Mouse (Mus musculus) neural tube, embryonic 14.5 days (tissue): ENCODE measurements around the gene Crybg2. TPM values are rescaled to one million over a fixed set of nuclear protein-coding genes. Genes with fewer than 3 reads are reported as not detected.

Experiments used
- ATAC-seq: fragments of 200-750 bp; cut with Nextera tagmentation; 2 replicates; pipeline ENCODE4 v1.8.0; 2017; ENCODE audit warnings: low read depth, mild to moderate bottlenecking, moderate TSS enrichment, moderate library complexity
- H3K27ac ChIP-seq: fragments of 300-500 bp; sonication (generic); 2 replicates; pipeline ENCODE4 v1.5.1; 2014; ENCODE audit warnings: low read depth, mild to moderate bottlenecking, control low read depth, low read length, moderate library complexity, mixed read lengths
- H3K27me3 ChIP-seq: fragments of 300-500 bp; sonication (generic); 2 replicates; pipeline ENCODE4 v1.6.1; 2014; ENCODE audit warnings: low read length; ENCODE audit not compliant: control insufficient read depth, insufficient read depth
- H3K36me3 ChIP-seq: fragments of 300-500 bp; sonication (generic); 2 replicates; pipeline ENCODE4 v1.6.1; 2014; ENCODE audit warnings: low read length, mixed read lengths; ENCODE audit not compliant: control insufficient read depth, insufficient read depth
- H3K4me1 ChIP-seq: fragments of 300-500 bp; sonication (generic); 2 replicates; pipeline ENCODE4 v1.6.1; 2014; ENCODE audit warnings: low read length; ENCODE audit not compliant: control insufficient read depth, insufficient read depth
- H3K4me2 ChIP-seq: fragments of 300-500 bp; sonication (generic); 2 replicates; pipeline ENCODE4 v1.6.1; 2014; ENCODE audit warnings: mild to moderate bottlenecking, low read depth, low read length, control low read depth
- H3K4me3 ChIP-seq: fragments of 300-500 bp; sonication (generic); 2 replicates; pipeline ENCODE4 v1.5.1; 2014; ENCODE audit warnings: low read depth, low read length, control low read depth, mixed read lengths
- H3K9ac ChIP-seq: fragments of 300-500 bp; sonication (generic); replicated peaks from 2 replicates; pipeline ENCODE4 v1.6.1; 2014; ENCODE audit warnings: low read depth, mild to moderate bottlenecking, control low read depth, low read length, mixed read lengths
- H3K9me3 ChIP-seq: fragments of 300-500 bp; sonication (generic); 2 replicates; pipeline ENCODE4 v1.6.1; 2016; ENCODE audit warnings: low read length; ENCODE audit not compliant: control insufficient read depth
- WGBS: fragments of 180-500 bp; shearing (Covaris S2); extraction: QIAGEN DNeasy Blood & Tissue Kit; methylation state at CpG from one replicate; pipeline ENCODE4 v1.1.7; 2014; 5-methylcytosine and 5-hydroxymethylcytosine counted together
- polyA plus RNA-seq: library from polyadenylated mRNA; unstranded; fragments of >200 nt; fragmentation: Nextera tagmentation; extraction: Ambion mirVana; gene quantifications from 2 replicates; pipeline ENCODE4 v1.2.1, GENCODE M21; 2014

The Crybg2 gene
- polyA plus RNA-seq, 1 experiment from 2014 or later: 2.9 TPM

- peak overlapping the region; percentile 41; the same call in 1 of the 2 replicates for H3K4me2 ChIP-seq
- no peak for ATAC-seq
- no peak overlapping the region for H3K9ac ChIP-seq
- H3K36me3 ChIP-seq: no peaks in the 10 kb centered on the region
- peaks cover 13% of the 10 kb centered on the region; the same call in 1 of the 2 replicates for H3K4me1 ChIP-seq
- peak overlapping the region; percentile 66; the same call in 1 of the 2 replicates for H3K27ac ChIP-seq
- H3K4me3 ChIP-seq: peak overlapping the region; percentile 15; the same call in 1 of the 2 replicates
- H3K27me3 ChIP-seq: no peaks in the 10 kb centered on the region
- no peaks in the 10 kb centered on the region for H3K9me3 ChIP-seq
- WGBS: 0% methylated on average over 8 of the region's 10 CpGs
Measured at GRCm38 (mm10) chr4:134019210-134019609, 41.4 kb upstream of the Crybg2 start.

GRCm38 (mm10) chr4:134019641-134020351 is 40.8 kb upstream of the Crybg2 start:
- 0 out of 2 replicates have a peak, but pooled peaks have one; percentile 51 for ATAC-seq
- H3K9ac ChIP-seq: 0 out of 2 replicates have a peak overlapping the region, but pooled peaks have one; percentile 21
- peak overlapping the region; percentile 15; the same call in 1 of the 2 replicates for H3K4me3 ChIP-seq
- peaks cover 13% of the 10 kb centered on the region; the same call in 1 of the 2 replicates for H3K4me1 ChIP-seq
- no peaks in the 10 kb centered on the region for H3K9me3 ChIP-seq
- no peaks in the 10 kb centered on the region for H3K36me3 ChIP-seq
- H3K27ac ChIP-seq: peak overlapping the region; percentile 66; the same call in 1 of the 2 replicates
- no peaks in the 10 kb centered on the region for H3K27me3 ChIP-seq
- peak overlapping the region; percentile 41 for H3K4me2 ChIP-seq
- 1% methylated on average over 16 of the region's 16 CpGs for WGBS

GRCm38 (mm10) chr4:134020621-134021020 is 40.0 kb upstream of the Crybg2 start:
- no peak overlapping the region for H3K4me3 ChIP-seq
- no peak overlapping the region for H3K9ac ChIP-seq
- no peak for ATAC-seq
- WGBS: 2% methylated on average over 11 of the region's 11 CpGs
- H3K4me2 ChIP-seq: peak overlapping the region; percentile 41; the same call in 1 of the 2 replicates
- H3K4me1 ChIP-seq: peaks cover 13% of the 10 kb centered on the region; the same call in 1 of the 2 replicates
- no peak overlapping the region for H3K27ac ChIP-seq
- no peaks in the 10 kb centered on the region for H3K36me3 ChIP-seq
- H3K9me3 ChIP-seq: no peaks in the 10 kb centered on the region
- H3K27me3 ChIP-seq: no peaks in the 10 kb centered on the region

GRCm38 (mm10) chr4:134025802-134026201 is 34.8 kb upstream of the Crybg2 start:
- Histone ChIP-seq H3K4me2 (no peak overlapping the region), H3K9me3 (no peaks in the 10 kb centered on the region), H3K36me3 (no peaks in the 10 kb centered on the region), H3K27ac (no peak overlapping the region), H3K9ac (no peak overlapping the region), H3K4me3 (no peak overlapping the region), H3K27me3 (no peaks in the 10 kb centered on the region), H3K4me1 (no peaks in the 10 kb centered on the region)
- 34% methylated on average over 9 of the region's 9 CpGs for WGBS
- ATAC-seq: no peak

GRCm38 (mm10) chr4:134035953-134036352 is 24.7 kb upstream of the Crybg2 start:
- Histone ChIP-seq H3K36me3 (no peaks in the 10 kb centered on the region), H3K4me3 (no peak overlapping the region), H3K9ac (no peak overlapping the region), H3K4me1 (no peaks in the 10 kb centered on the region), H3K27me3 (no peaks in the 10 kb centered on the region), H3K4me2 (no peak overlapping the region; the same call in 1 of the 2 replicates), H3K9me3 (no peaks in the 10 kb centered on the region), H3K27ac (no peak overlapping the region)
- WGBS: 6% methylated on average over 16 of the region's 16 CpGs
- ATAC-seq: no peak; the same call in 1 of the 2 replicates

GRCm38 (mm10) chr4:134041317-134042123 is 19.1 kb upstream of the Crybg2 start:
- H3K4me2 ChIP-seq: no peak overlapping the region
- 44% methylated on average over 9 of the region's 9 CpGs for WGBS
- H3K9me3 ChIP-seq: no peaks in the 10 kb centered on the region
- ATAC-seq: no peak
- H3K36me3 ChIP-seq: no peaks in the 10 kb centered on the region
- H3K27me3 ChIP-seq: no peaks in the 10 kb centered on the region
- no peak overlapping the region for H3K4me3 ChIP-seq
- no peak overlapping the region for H3K9ac ChIP-seq
- no peaks in the 10 kb centered on the region for H3K4me1 ChIP-seq
- H3K27ac ChIP-seq: no peak overlapping the region

- Histone ChIP-seq H3K27me3 (no peaks in the 10 kb centered on the region), H3K4me3 (no peak overlapping the region), H3K9me3 (no peaks in the 10 kb centered on the region), H3K4me1 (no peaks in the 10 kb centered on the region), H3K27ac (no peak overlapping the region), H3K36me3 (no peaks in the 10 kb centered on the region), H3K9ac (no peak overlapping the region), H3K4me2 (no peak overlapping the region)
- no peak for ATAC-seq
- 64% methylated on average over 2 of the region's 2 CpGs for WGBS
Measured at GRCm38 (mm10) chr4:134043041-134043440, 17.6 kb upstream of the Crybg2 start.

GRCm38 (mm10) chr4:134047648-134048047 is 13.0 kb upstream of the Crybg2 start:
- H3K4me2 ChIP-seq: no peak overlapping the region
- H3K27me3 ChIP-seq: no peaks in the 10 kb centered on the region
- WGBS: 88% methylated on average over 5 of the region's 5 CpGs
- H3K27ac ChIP-seq: no peak overlapping the region
- no peaks in the 10 kb centered on the region for H3K4me1 ChIP-seq
- H3K9ac ChIP-seq: no peak overlapping the region
- H3K4me3 ChIP-seq: no peak overlapping the region
- no peak for ATAC-seq
- no peaks in the 10 kb centered on the region for H3K36me3 ChIP-seq
- no peaks in the 10 kb centered on the region for H3K9me3 ChIP-seq

GRCm38 (mm10) chr4:134051912-134052311 is 8.7 kb upstream of the Crybg2 start:
- Histone ChIP-seq H3K4me1 (no peaks in the 10 kb centered on the region), H3K27ac (no peak overlapping the region), H3K9me3 (no peaks in the 10 kb centered on the region), H3K27me3 (no peaks in the 10 kb centered on the region), H3K9ac (no peak overlapping the region), H3K4me3 (no peak overlapping the region), H3K4me2 (no peak overlapping the region), H3K36me3 (no peaks in the 10 kb centered on the region)
- ATAC-seq: no peak
- WGBS: 87% methylated on average over 5 of the region's 5 CpGs
